Mouse (Mus musculus): Measurements from ENCODE around the gene Gm26657. TPM values are rescaled to one million over a fixed set of nuclear protein-coding genes. Genes with fewer than 3 reads are reported as not detected.

Gene Gm26657
- total RNA-seq (2021): not detected

- intact Hi-C loops (cut with DNase I): no loop called here
- no peak for DNase-seq (ENCODE audit: low spot score)
Observed at GRCm38 (mm10) chr4:56740020-56740485, at the start of gene Gm26657. Gene Gm26657 (plus strand): TSS chr4:56740070.

GRCm38 (mm10) chr4:56696401-56696800 is 43.5 kb upstream of the Gm26657 start:
- intact Hi-C loops (cut with DNase I): no loop called here
- DNase-seq (ENCODE audit: low spot score): no peak

- no peak for DNase-seq (ENCODE audit: low spot score)
- intact Hi-C loops (cut with DNase I): no loop called here
Observed at GRCm38 (mm10) chr4:56698671-56699070, 41.2 kb upstream of the Gm26657 start.

- intact Hi-C loops (cut with DNase I): no loop called here
- DNase-seq (ENCODE audit: low spot score): no peak
Observed at GRCm38 (mm10) chr4:56702234-56702633, 37.6 kb upstream of the Gm26657 start.

- DNase-seq (ENCODE audit: low spot score): no peak
- intact Hi-C loops (cut with DNase I): no loop called here
Observed at GRCm38 (mm10) chr4:56713155-56713554, 26.7 kb upstream of the Gm26657 start.

- intact Hi-C loops (cut with DNase I): no loop called here
- no peak for DNase-seq (ENCODE audit: low spot score)
Observed at GRCm38 (mm10) chr4:56716801-56717200, 23.1 kb upstream of the Gm26657 start.

GRCm38 (mm10) chr4:56717932-56718331 is 21.9 kb upstream of the Gm26657 start:
- no peak for DNase-seq (ENCODE audit: low spot score)
- intact Hi-C loops (cut with DNase I): no loop called here

- intact Hi-C loops (cut with DNase I): no loop called here
- DNase-seq (ENCODE audit: low spot score): no peak
Observed at GRCm38 (mm10) chr4:56718573-56719442, 21.1 kb upstream of the Gm26657 start.

GRCm38 (mm10) chr4:56719456-56719855 is 20.4 kb upstream of the Gm26657 start:
- DNase-seq (ENCODE audit: low spot score): no peak
- intact Hi-C loops (cut with DNase I): no loop called here

- intact Hi-C loops (cut with DNase I): no loop called here
Observed at GRCm38 (mm10) chr4:56720403-56720802, 19.5 kb upstream of the Gm26657 start.

GRCm38 (mm10) chr4:56721469-56721868 is 18.4 kb upstream of the Gm26657 start:
- intact Hi-C loops (cut with DNase I): no loop called here
- DNase-seq (ENCODE audit: low spot score): no peak

More at GRCm38 (mm10) chr4:56720403-56720802, 19.5 kb upstream of the Gm26657 start:
- no peak for DNase-seq (ENCODE audit: low spot score)

- DNase-seq (ENCODE audit: low spot score): no peak
- intact Hi-C loops (cut with DNase I): no loop called here
Observed at GRCm38 (mm10) chr4:56722346-56722745, 17.5 kb upstream of the Gm26657 start.

- intact Hi-C loops (cut with DNase I): no loop called here
- no peak for DNase-seq (ENCODE audit: low spot score)
Observed at GRCm38 (mm10) chr4:56723237-56723636, 16.6 kb upstream of the Gm26657 start.

GRCm38 (mm10) chr4:56725839-56726238 is 14.0 kb upstream of the Gm26657 start:
- intact Hi-C loops (cut with DNase I): no loop called here
- DNase-seq (ENCODE audit: low spot score): no peak

- DNase-seq (ENCODE audit: low spot score): no peak
- intact Hi-C loops (cut with DNase I): no loop called here
Observed at GRCm38 (mm10) chr4:56740611-56741010, 741 bp downstream of the Gm26657 start.

GRCm38 (mm10) chr4:56741041-56741493 is 1.2 kb downstream of the Gm26657 start, which contains the start of gene Actl7b:
Gene Actl7b (minus strand): TSS chr4:56741443.
- intact Hi-C loops (cut with DNase I): no loop called here
- DNase-seq (ENCODE audit: low spot score): no peak

- intact Hi-C loops (cut with DNase I): no loop called here
- no peak for DNase-seq (ENCODE audit: low spot score)
Observed at GRCm38 (mm10) chr4:56742698-56743097, 2.8 kb downstream of the Gm26657 start.

GRCm38 (mm10) chr4:56743363-56744195 is 3.7 kb downstream of the Gm26657 start, which contains the start of gene Actl7a:
Gene Actl7a (plus strand): TSS chr4:56743413.
- no peak for DNase-seq (ENCODE audit: low spot score)
- intact Hi-C loops (cut with DNase I): no loop called here

GRCm38 (mm10) chr4:56746345-56746744 is 6.5 kb downstream of the Gm26657 start:
- no peak for DNase-seq (ENCODE audit: low spot score)
- intact Hi-C loops (cut with DNase I): no loop called here

- intact Hi-C loops (cut with DNase I): no loop called here
- DNase-seq (ENCODE audit: low spot score): no peak
Observed at GRCm38 (mm10) chr4:56747456-56747855, 7.6 kb downstream of the Gm26657 start.

- no peak for DNase-seq (ENCODE audit: low spot score)
- intact Hi-C loops (cut with DNase I): no loop called here
Observed at GRCm38 (mm10) chr4:56756021-56756420, 16.2 kb downstream of the Gm26657 start.
